Mouse (Mus musculus) left cerebral cortex, postnatal 14 days (tissue): ENCODE results near the gene Ripk3. TPM values are rescaled to one million over a fixed set of nuclear protein-coding genes. Genes with fewer than 3 reads are reported as not detected.

Source experiments
- DNase-seq, 2 experiments: peaks; one replicate each; pipeline ENCODE4 v3.0.0; 2021 to 2022; ENCODE audit warnings: low spot score in 2 of 2, mixed read lengths in 1 of 2
- intact Hi-C: fragments of 180-260 bp; cut with DNase I; formaldehyde crosslinking; loops from one replicate; pipeline ENCODE4 v1.15.1; 2025
- total RNA-seq, 2 experiments: library from RNA; stranded (reverse); gene quantifications; 2 replicates each; pipeline ENCODE4 v1.2.3; 2021

Ripk3 gene
- total RNA-seq, 2 experiments from 2014 or later = 0.83 to 1.0 TPM

- intact Hi-C loops = no loop called here
- DNase-seq = peak in 1 of 2 experiments; percentile 47
These were observed 26.7 kb upstream of the Ripk3 start for GRCm38 (mm10) chr14:55815310-55815751.

GRCm38 (mm10) chr14:55814885-55815284 lies 26.2 kb upstream of the Ripk3 start:
- peak; percentile 64 to 76 for DNase-seq
- intact Hi-C loops = no loop called here

GRCm38 (mm10) chr14:55795380-55796163 lies 6.9 kb upstream of the Ripk3 start:
- intact Hi-C loops = no loop called here
- no peak for DNase-seq

- DNase-seq = no peak
These were observed 5.3 kb upstream of the Ripk3 start for GRCm38 (mm10) chr14:55793946-55794345.

GRCm38 (mm10) chr14:55793461-55793860 lies 4.8 kb upstream of the Ripk3 start:
- intact Hi-C loops = no loop called here
- no peak for DNase-seq

More at GRCm38 (mm10) chr14:55793946-55794345, 5.3 kb upstream of the Ripk3 start:
- intact Hi-C loops = no loop called here

- intact Hi-C loops = no loop called here
- DNase-seq = no peak
These were observed 934 bp downstream of the Ripk3 start for GRCm38 (mm10) chr14:55787731-55788130.

- intact Hi-C loops = no loop called here
- no peak for DNase-seq
These were observed 3.5 kb downstream of the Ripk3 start for GRCm38 (mm10) chr14:55785195-55785594.

- intact Hi-C loops = loop anchor here (5.0 kb wide), 2 partner anchors 83 to 133 kb away; no protein-coding TSS in a partner anchor
- DNase-seq = no peak
These were observed 4.8 kb downstream of the Ripk3 start, which contains the start of gene Adcy4 for GRCm38 (mm10) chr14:55783958-55784235. Gene Adcy4, minus strand, starts transcription at chr14:55784095.

GRCm38 (mm10) chr14:55783171-55783957 lies 5.3 kb downstream of the Ripk3 start:
- intact Hi-C loops = loop anchor here (5.0 kb wide), 2 partner anchors 84 to 134 kb away; no protein-coding TSS in a partner anchor
- DNase-seq = peak in 1 of 2 experiments; percentile 2

- intact Hi-C loops = loop anchor here (5.0 kb wide), 2 partner anchors 85 to 135 kb away; no protein-coding TSS in a partner anchor
- peak in 1 of 2 experiments; percentile 1 for DNase-seq
These were observed 6.2 kb downstream of the Ripk3 start for GRCm38 (mm10) chr14:55782361-55782960.

- DNase-seq = peak; percentile 65 to 74
These were observed 7.4 kb downstream of the Ripk3 start for GRCm38 (mm10) chr14:55781310-55781709.

GRCm38 (mm10) chr14:55780736-55781135 lies 7.9 kb downstream of the Ripk3 start:
- intact Hi-C loops = loop anchor here (5.0 kb wide), 2 partner anchors 87 to 137 kb away; no protein-coding TSS in a partner anchor
- peak in 1 of 2 experiments; percentile 3 for DNase-seq

More at GRCm38 (mm10) chr14:55781310-55781709, 7.4 kb downstream of the Ripk3 start:
- intact Hi-C loops = loop anchor here (5.0 kb wide), 2 partner anchors 86 to 136 kb away; no protein-coding TSS in a partner anchor

- intact Hi-C loops = loop anchor here (5.0 kb wide), 2 partner anchors 88 to 138 kb away; no protein-coding TSS in a partner anchor
- DNase-seq = no peak
These were observed 9.0 kb downstream of the Ripk3 start for GRCm38 (mm10) chr14:55779656-55780055.

GRCm38 (mm10) chr14:55778686-55779085 lies 10.0 kb downstream of the Ripk3 start:
- intact Hi-C loops = no loop called here
- no peak for DNase-seq

- DNase-seq = no peak
- intact Hi-C loops = no loop called here
These were observed 10.9 kb downstream of the Ripk3 start for GRCm38 (mm10) chr14:55777806-55778205.

- no peak for DNase-seq
- intact Hi-C loops = no loop called here
These were observed 11.5 kb downstream of the Ripk3 start for GRCm38 (mm10) chr14:55777176-55777575.

- DNase-seq = no peak
These were observed 12.0 kb downstream of the Ripk3 start for GRCm38 (mm10) chr14:55776711-55777110.

GRCm38 (mm10) chr14:55769087-55769703 lies 19.5 kb downstream of the Ripk3 start:
- no peak for DNase-seq
- intact Hi-C loops = loop anchor here (5.0 kb wide), 1 partner anchor 148 kb away; no protein-coding TSS in a partner anchor

More at GRCm38 (mm10) chr14:55776711-55777110, 12.0 kb downstream of the Ripk3 start:
- intact Hi-C loops = no loop called here

GRCm38 (mm10) chr14:55768555-55768954 lies 20.1 kb downstream of the Ripk3 start:
- intact Hi-C loops = loop anchor here (5.0 kb wide), 1 partner anchor 149 kb away; no protein-coding TSS in a partner anchor
- DNase-seq = no peak
